Mouse (Mus musculus) limb, embryonic 11.5 days (tissue): ENCODE data around the gene Rtn2. TPM values are rescaled to one million over a fixed set of nuclear protein-coding genes. Genes with fewer than 3 reads are reported as not detected.

Experiments
- ATAC-seq: fragments of 200-750 bp; cut with Nextera tagmentation; 2 replicates; pipeline ENCODE4 v1.8.0; 2017; ENCODE audit warnings: low read depth; ENCODE audit not compliant: insufficient number of reproducible peaks, low FRiP score, low TSS enrichment
- DNase-seq: peaks from one replicate; pipeline ENCODE4 v3.0.0-alpha.2; 2015; ENCODE audit warnings: low spot score
- H3K27ac ChIP-seq: fragments of 300-500 bp; sonication (generic); replicated peaks from 2 replicates; pipeline ENCODE4 v1.5.1; 2014; ENCODE audit warnings: low read depth, mild to moderate bottlenecking, low read length
- H3K27me3 ChIP-seq: fragments of 300-500 bp; sonication (generic); 2 replicates; pipeline ENCODE4 v1.6.1; 2014; ENCODE audit warnings: mild to moderate bottlenecking, low read length, mixed read lengths; ENCODE audit not compliant: control insufficient read depth, insufficient read depth
- H3K36me3 ChIP-seq: fragments of 300-500 bp; sonication (generic); 2 replicates; pipeline ENCODE4 v1.6.1; 2014; ENCODE audit warnings: mild to moderate bottlenecking, low read length, moderate library complexity, mixed read lengths; ENCODE audit not compliant: control insufficient read depth, insufficient read depth
- H3K4me1 ChIP-seq: fragments of 300-500 bp; sonication (generic); 2 replicates; pipeline ENCODE4 v1.6.1; 2014; ENCODE audit warnings: low read length, mixed read lengths; ENCODE audit not compliant: control insufficient read depth, insufficient read depth
- H3K4me2 ChIP-seq: fragments of 300-500 bp; sonication (generic); 2 replicates; pipeline ENCODE4 v1.6.1; 2014; ENCODE audit warnings: low read depth, mild to moderate bottlenecking, moderate library complexity; ENCODE audit not compliant: severe bottlenecking
- H3K4me3 ChIP-seq: fragments of 300-500 bp; sonication (generic); 2 replicates; pipeline ENCODE4 v1.5.1; 2014; ENCODE audit warnings: low read depth, low read length
- H3K9ac ChIP-seq: fragments of 300-500 bp; sonication (generic); 2 replicates; pipeline ENCODE4 v1.6.1; 2014; ENCODE audit warnings: mild to moderate bottlenecking, low read length
- H3K9me3 ChIP-seq: fragments of 300-500 bp; sonication (generic); 2 replicates; pipeline ENCODE4 v1.6.1; 2016; ENCODE audit warnings: low read length; ENCODE audit not compliant: control insufficient read depth
- WGBS: fragments of 180-500 bp; shearing (Covaris S2); extraction: QIAGEN DNeasy Blood & Tissue Kit; methylation state at CpG from one replicate; pipeline ENCODE4 v1.1.7; 2014; 5-methylcytosine and 5-hydroxymethylcytosine counted together
- polyA plus RNA-seq: library from polyadenylated mRNA; unstranded; fragments of >200 nt; fragmentation: Nextera tagmentation; extraction: Ambion mirVana; gene quantifications from 2 replicates; pipeline ENCODE4 v1.2.1, GENCODE M21; 2014

Rtn2 gene
- polyA plus RNA-seq, 1 experiment from 2014 or later, result 10.0 TPM

DNA sequence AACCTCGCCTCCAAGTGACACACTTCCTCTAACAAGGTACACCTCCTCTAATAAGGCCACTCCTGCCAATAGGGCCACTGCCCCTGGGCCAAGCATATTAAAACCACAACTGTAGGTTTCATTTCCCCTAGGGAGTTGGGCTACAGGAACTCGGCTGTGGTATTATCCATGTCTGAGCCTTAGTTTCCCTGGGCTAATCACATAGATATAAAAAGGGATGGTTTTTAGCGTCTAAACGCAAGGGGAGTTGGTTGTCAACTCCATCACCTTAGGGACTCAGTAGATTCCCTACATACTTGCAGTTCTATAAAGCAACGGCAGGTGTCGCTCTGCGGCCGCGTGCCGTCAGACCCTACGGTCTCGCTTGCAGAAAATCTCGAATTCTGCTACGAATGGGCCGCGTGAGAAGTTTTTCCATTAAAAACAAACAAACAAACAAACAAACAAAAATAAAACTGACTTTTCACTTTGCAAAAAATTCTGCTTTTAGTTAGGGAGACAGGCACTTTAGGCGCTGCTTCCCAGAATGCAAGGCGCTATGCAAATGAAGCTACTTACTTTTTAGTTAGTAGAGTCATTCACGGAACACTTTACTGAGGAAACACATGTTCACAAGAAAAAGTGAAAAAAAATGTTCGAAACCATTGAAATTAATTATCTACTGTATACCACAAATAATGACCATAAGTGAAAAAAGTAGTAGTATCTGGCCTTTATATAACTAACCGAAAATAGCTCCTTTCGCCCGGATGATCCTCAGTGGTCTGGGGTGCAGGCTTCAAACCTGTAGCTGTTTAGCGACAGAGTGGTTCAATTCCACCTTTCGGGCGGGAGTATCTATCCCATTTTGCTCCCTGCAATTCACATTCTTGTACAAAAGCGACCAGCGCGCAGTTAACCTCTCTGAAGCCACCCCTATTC, 18.3 kb downstream of the Rtn2 start:
- Histone ChIP-seq H3K27me3 (peaks cover 43% of the 10 kb centered on the region), H3K4me2 (peak overlapping the region; percentile 21; the same call in 1 of the 2 replicates), H3K27ac (no peak overlapping the region), H3K9ac (no peak overlapping the region), H3K4me1 (no peaks in the 10 kb centered on the region), H3K4me3 (peak overlapping the region; percentile 28), H3K9me3 (no peaks in the 10 kb centered on the region), H3K36me3 (no peaks in the 10 kb centered on the region)
- ATAC-seq (peak; percentile 66), DNase-seq (peak; percentile 87)
- WGBS, result under 1% methylated on average over 29 of the region's 29 CpGs

DNA sequence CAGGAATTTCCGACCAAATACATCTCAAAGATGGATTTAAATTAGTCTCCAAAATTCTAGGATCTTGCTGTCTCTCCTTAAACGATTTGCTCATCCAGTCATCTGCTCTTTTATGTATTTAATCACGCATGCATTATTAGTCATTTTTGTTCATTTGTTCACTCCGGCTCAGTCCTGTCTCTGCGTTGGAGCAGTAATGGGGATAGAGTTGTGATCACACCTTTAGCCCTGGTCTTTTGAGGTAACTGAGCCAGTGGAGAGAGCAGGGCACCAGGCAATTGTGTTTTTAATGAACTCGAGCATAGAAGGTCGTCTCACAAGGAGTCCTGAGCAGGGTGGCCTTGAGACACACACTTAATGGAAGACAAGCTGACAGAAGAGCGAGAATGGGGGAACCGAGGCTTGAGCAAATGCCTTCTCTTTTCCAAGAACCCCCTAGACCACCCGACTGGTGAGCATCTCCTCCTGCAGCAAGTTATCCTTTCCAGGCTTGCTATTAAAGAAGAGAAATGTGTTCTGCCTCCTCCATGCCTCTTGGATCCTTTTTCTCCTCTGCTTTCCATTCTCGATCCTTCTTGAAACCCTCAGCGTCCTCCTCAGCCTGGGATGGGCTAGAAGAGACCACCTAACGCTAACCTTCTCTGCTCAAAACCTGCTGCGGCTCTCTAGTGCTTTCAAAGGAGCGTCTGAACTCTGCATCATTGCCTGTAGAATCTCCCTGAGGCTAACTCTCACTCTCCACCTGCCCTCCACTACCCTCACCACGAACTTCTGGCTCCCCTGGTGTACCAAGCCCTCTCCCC, 19.2 kb downstream of the Rtn2 start:
- WGBS, result 11% methylated on average over 16 of the region's 16 CpGs
- Histone ChIP-seq H3K27me3 (peaks cover 52% of the 10 kb centered on the region), H3K36me3 (no peaks in the 10 kb centered on the region), H3K4me3 (peak overlapping the region; percentile 28; the same call in 1 of the 2 replicates), H3K4me1 (no peaks in the 10 kb centered on the region), H3K4me2 (peak overlapping the region; percentile 21; the same call in 1 of the 2 replicates), H3K27ac (no peak overlapping the region), H3K9ac (no peak overlapping the region), H3K9me3 (no peaks in the 10 kb centered on the region)
- DNase-seq (no peak), ATAC-seq (no peak)

DNA sequence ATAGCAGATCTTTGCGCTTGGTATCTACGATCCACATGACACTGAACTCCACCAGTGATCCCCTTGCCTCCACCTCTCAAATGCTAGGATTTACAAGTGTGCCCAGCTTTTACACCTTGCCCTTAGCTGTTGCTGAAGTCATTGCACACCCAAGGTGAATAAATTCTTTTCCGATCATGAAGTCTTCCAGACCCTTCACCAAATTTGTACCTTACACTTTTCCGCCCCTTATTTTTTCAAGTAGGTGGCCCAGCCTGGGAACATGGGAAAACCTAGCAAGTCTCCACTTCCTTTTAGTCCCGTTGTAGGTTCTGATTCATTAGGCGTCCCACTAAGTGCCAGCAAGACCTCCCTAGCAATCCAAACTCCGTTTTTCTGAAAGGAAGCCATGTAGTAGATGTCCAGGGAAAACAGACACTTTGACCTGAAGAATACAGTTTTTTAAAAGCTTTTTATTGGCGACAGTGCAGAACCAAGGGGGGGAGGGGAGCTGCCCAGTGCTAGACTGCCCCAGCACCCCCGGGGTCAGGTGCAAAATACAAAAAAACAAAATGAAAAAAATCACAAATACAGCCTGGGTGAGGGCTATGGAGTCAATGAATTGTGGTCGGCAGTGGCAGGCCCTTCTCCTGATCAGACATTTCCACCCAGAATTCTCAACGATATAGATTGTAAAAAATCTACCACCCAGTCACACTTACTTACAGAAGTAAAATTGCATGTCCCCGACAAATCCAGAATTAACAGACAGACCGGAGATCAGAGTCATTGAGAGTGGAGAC, 20.0 kb downstream of the Rtn2 start:
- Histone ChIP-seq H3K4me2 (no peak overlapping the region), H3K36me3 (no peaks in the 10 kb centered on the region), H3K4me1 (no peaks in the 10 kb centered on the region), H3K27me3 (peaks cover 58% of the 10 kb centered on the region), H3K9me3 (no peaks in the 10 kb centered on the region), H3K9ac (no peak overlapping the region), H3K4me3 (no peak overlapping the region), H3K27ac (no peak overlapping the region)
- ATAC-seq, result no peak
- WGBS, result 49% methylated on average over 13 of the region's 13 CpGs
- no peak for DNase-seq

DNA sequence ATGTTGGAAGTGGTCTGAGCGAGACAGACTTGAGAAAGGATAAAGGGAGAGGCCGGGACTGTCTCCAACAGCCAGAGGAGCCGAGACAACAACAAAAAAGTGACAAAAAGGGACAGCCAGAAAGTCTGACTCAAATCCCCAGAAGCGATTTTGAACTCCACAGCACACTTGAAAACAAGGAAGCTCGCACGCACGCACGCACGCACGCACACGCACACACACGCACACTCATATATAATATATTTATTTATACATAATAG, 20.6 kb downstream of the Rtn2 start:
- WGBS, result 73% methylated on average over 12 of the region's 12 CpGs
- H3K9ac ChIP-seq, result no peak overlapping the region

DNA sequence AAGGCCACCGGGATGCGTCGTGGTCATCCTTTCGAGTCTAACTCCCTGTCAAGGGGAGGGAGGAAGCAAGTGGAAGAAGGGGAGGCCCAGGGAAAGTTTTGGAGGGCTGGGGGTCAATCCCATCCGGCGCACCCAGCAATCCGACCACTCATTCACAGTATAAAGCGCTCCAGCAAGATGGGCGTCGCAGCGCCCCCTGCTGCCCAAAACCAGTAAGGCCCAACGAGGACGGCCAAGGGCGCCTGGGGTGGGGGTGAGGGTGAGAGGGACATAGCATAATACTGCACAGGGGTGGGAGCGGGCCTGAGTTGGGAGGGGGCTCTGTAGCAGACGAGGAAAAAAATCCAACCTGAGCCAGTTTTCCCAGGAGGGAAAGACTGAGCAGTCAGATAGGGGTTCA, 21.3 kb downstream of the Rtn2 start:
- H3K4me1 ChIP-seq, result peaks cover 4% of the 10 kb centered on the region; the same call in 1 of the 2 replicates
- peaks cover 62% of the 10 kb centered on the region for H3K27me3 ChIP-seq
- H3K9me3 ChIP-seq, result no peaks in the 10 kb centered on the region

More for the DNA sequence above, 20.6 kb downstream of the Rtn2 start:
- no peak overlapping the region for H3K4me2 ChIP-seq
- H3K4me3 ChIP-seq, result no peak overlapping the region
- no peaks in the 10 kb centered on the region for H3K36me3 ChIP-seq
- no peak overlapping the region for H3K27ac ChIP-seq
- ATAC-seq, result no peak
- peaks cover 62% of the 10 kb centered on the region for H3K27me3 ChIP-seq
- no peaks in the 10 kb centered on the region for H3K9me3 ChIP-seq
- DNase-seq, result no peak
- peaks cover 4% of the 10 kb centered on the region; the same call in 1 of the 2 replicates for H3K4me1 ChIP-seq

DNA sequence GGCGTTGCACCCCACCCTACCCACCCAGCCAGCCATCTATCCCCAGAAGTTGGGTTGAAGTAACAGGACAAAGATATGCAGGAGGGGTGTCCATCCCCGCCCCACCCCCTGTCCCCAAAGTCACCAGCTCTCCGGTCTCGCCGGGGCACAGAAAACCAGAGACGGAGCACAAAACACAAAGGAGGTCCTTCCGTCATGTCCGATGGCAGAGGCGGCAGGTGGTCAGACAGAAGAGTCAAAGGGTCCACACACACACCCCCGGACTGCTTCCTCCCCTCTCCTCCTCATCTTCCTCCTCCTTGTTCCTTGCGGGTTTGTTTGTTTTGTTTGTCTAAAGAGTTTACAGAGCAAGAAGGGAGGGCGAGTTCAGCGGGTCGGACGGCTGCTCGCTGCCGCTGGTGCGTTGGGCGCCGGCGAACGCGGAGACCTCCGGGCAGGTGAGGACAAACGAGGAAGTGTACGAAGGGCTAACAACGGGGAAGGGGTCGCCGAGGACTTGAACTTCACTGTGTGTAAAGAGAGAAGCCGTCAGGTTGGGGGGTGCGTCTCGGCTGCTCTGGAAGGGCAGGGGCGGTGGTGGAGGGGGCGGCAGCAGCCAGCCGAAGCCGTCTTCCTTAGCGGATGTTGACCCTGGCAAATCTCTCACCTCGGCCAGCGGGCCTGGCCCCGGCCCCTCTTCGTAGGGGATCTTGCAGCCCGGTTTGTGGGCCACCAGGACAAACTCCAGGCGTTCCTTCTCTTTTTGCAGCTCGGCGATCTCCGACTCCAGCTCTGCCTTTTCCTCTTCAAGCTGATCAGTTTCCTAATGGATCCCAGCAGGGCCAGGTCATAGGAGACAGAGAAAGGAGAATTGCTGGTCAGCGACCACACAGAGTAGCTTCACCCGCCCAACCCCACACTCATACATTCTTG, 22.3 kb downstream of the Rtn2 start:
- DNase-seq (no peak), ATAC-seq (no peak)
- Histone ChIP-seq H3K9ac (no peak overlapping the region), H3K4me1 (peaks cover 9% of the 10 kb centered on the region), H3K27ac (no peak overlapping the region), H3K4me2 (peak overlapping the region; percentile 39), H3K9me3 (no peaks in the 10 kb centered on the region), H3K27me3 (peaks cover 62% of the 10 kb centered on the region), H3K4me3 (peak overlapping the region; percentile 21), H3K36me3 (no peaks in the 10 kb centered on the region)
- 3% methylated on average over 48 of the region's 48 CpGs for WGBS

More for the DNA sequence above, 21.3 kb downstream of the Rtn2 start:
- DNase-seq (peak; percentile 91), ATAC-seq (no peak)
- Histone ChIP-seq H3K36me3 (no peaks in the 10 kb centered on the region), H3K9ac (no peak overlapping the region), H3K4me3 (no peak overlapping the region), H3K4me2 (peak overlapping the region; percentile 10), H3K27ac (no peak overlapping the region)
- WGBS, result 0% methylated on average over 16 of the region's 16 CpGs

DNA sequence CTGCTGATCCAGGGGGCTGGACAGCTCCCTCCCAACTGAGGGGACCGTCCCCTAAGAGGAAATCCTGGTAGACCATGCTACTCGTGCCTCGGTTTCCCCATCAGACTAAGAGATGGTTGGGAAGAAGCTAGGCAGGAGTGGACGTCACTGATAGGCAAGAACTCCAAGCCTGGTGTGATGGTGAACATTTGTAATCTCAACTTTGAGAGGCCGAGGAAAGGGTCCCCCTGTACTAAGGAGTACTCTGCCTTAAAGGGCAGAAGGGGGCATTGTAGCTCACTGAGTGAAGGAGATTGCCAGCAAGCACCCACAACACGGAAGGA, 22.9 kb downstream of the Rtn2 start:
- WGBS, result 16% methylated on average over 6 of the region's 6 CpGs
- no peaks in the 10 kb centered on the region for H3K36me3 ChIP-seq
- no peak overlapping the region for H3K4me3 ChIP-seq
- H3K27ac ChIP-seq, result no peak overlapping the region
- no peak for ATAC-seq
- H3K9me3 ChIP-seq, result no peaks in the 10 kb centered on the region
- no peak overlapping the region for H3K9ac ChIP-seq
- peak overlapping the region; percentile 39; the same call in 1 of the 2 replicates for H3K4me2 ChIP-seq
- H3K27me3 ChIP-seq, result peaks cover 62% of the 10 kb centered on the region
- DNase-seq, result no peak
- peaks cover 9% of the 10 kb centered on the region for H3K4me1 ChIP-seq
